Mouse (Mus musculus) myocyte (in vitro differentiated cells): Measurements from ENCODE around the gene Cib1.

ENCODE experiments used
- CEBPB ChIP-seq: IDR thresholded peaks from 2 replicates; pipeline ENCODE4 v1.6.1; 2011; ENCODE audit warnings: mild to moderate bottlenecking, moderate library complexity; ENCODE audit not compliant: poor library complexity, insufficient read depth, severe bottlenecking
- E2F4 ChIP-seq: IDR thresholded peaks from one replicate; pipeline ENCODE4 v1.6.1; 2011; ENCODE audit warnings: mild to moderate bottlenecking, control low read depth, moderate library complexity; ENCODE audit not compliant: insufficient read depth
- MAX ChIP-seq: IDR thresholded peaks from one replicate; pipeline ENCODE4 v1.6.1; 2011; ENCODE audit warnings: low read depth, mild to moderate bottlenecking, control low read depth
- MYOD1 ChIP-seq, 3 experiments: IDR thresholded peaks; one replicate each; pipeline ENCODE4 v1.6.1; 2011; ENCODE audit warnings: control low read depth in 2 of 3, low read depth in 2 of 3, mild to moderate bottlenecking in 2 of 3, moderate library complexity in 1 of 3; ENCODE audit not compliant: insufficient read length in 2 of 3, control insufficient read depth in 1 of 3
- MYOG ChIP-seq, 3 experiments: IDR thresholded peaks; one replicate each; pipeline ENCODE4 v1.6.1; 2011; ENCODE audit warnings: control low read depth in 2 of 3, low read depth in 2 of 3, mild to moderate bottlenecking in 2 of 3; ENCODE audit not compliant: insufficient read length in 2 of 3, control insufficient read depth in 1 of 3, insufficient read depth in 1 of 3
- POLR2A ChIP-seq: IDR thresholded peaks from one replicate; pipeline ENCODE4 v1.6.1; 2011; ENCODE audit warnings: low read depth, mild to moderate bottlenecking, control low read depth, moderate library complexity; ENCODE audit not compliant: insufficient read length
- POLR2AphosphoS2 ChIP-seq: IDR thresholded peaks from one replicate; pipeline ENCODE4 v1.6.1; 2011; ENCODE audit warnings: low read depth, control low read depth; ENCODE audit not compliant: insufficient read length
- TCF12 ChIP-seq: IDR thresholded peaks from one replicate; pipeline ENCODE4 v1.6.1; 2011; ENCODE audit warnings: mild to moderate bottlenecking, control low read depth; ENCODE audit not compliant: poor library complexity, insufficient read depth, severe bottlenecking
- USF1 ChIP-seq: IDR thresholded peaks from one replicate; pipeline ENCODE4 v1.6.1; 2011; ENCODE audit warnings: low read depth, mild to moderate bottlenecking, control low read depth, moderate library complexity

- TF ChIP-seq MAX (no peak), MYOD1 (IDR thresholded peaks at IDR 0.05; ENCODE audit: control insufficient read depth in 1 of 3, insufficient read length in 2 of 3, low read depth in 2 of 3) (no peak), POLR2A (no peak), USF1 (no peak), MYOG (IDR thresholded peaks at IDR 0.05; ENCODE audit: control insufficient read depth in 1 of 3, insufficient read depth in 1 of 3, insufficient read length in 2 of 3, low read depth in 2 of 3) (no peak), TCF12 (no peak), CEBPB (no peak), E2F4 (no peak), POLR2AphosphoS2 (no peak)
Observed at GRCm38 (mm10) chr7:80216566-80216965, 16.0 kb downstream of the Cib1 start.
